Mouse (Mus musculus): Measurements from ENCODE around the gene Sucla2. TPM values are rescaled to one million over a fixed set of nuclear protein-coding genes. Genes with fewer than 3 reads are reported as not detected.
A peak's percentile ranks its signal among the peaks of the same experiment; 100 is the strongest.

Sucla2 gene
- polyA plus RNA-seq, 1 experiment from 2014 or later: 113 TPM

GRCm38 (mm10) chr14:73486641-73487040 lies 38.5 kb upstream of the Sucla2 start:
- no peak for ATAC-seq (ENCODE audit: low FRiP score, low TSS enrichment)
- no peaks in the 10 kb centered on the region for H3K4me1 ChIP-seq (ENCODE audit: control insufficient read depth, insufficient read depth, low read length)
- no peak overlapping the region for H3K27ac ChIP-seq (ENCODE audit: low read depth, low read length)
- no peak overlapping the region for H3K9ac ChIP-seq (ENCODE audit: low read depth, low read length)
- H3K9me3 ChIP-seq (ENCODE audit: control insufficient read depth, low read length): no peaks in the 10 kb centered on the region
- WGBS: 68% methylated on average over 5 of the region's 5 CpGs
- H3K4me3 ChIP-seq (ENCODE audit: low read length): no peak overlapping the region
- no peaks in the 10 kb centered on the region for H3K27me3 ChIP-seq (ENCODE audit: control insufficient read depth, insufficient read depth, low read length)
- no peak overlapping the region for H3K4me2 ChIP-seq (replicated peaks; ENCODE audit: low read depth, low read length)
- H3K36me3 ChIP-seq (ENCODE audit: control insufficient read depth, insufficient read depth, low read length): no peaks in the 10 kb centered on the region

- no peaks in the 10 kb centered on the region for H3K27me3 ChIP-seq (ENCODE audit: control insufficient read depth, insufficient read depth, low read length)
- H3K4me2 ChIP-seq (replicated peaks; ENCODE audit: low read depth, low read length): no peak overlapping the region
- ATAC-seq (ENCODE audit: low FRiP score, low TSS enrichment): no peak
- no peak overlapping the region for H3K4me3 ChIP-seq (ENCODE audit: low read length)
- H3K9me3 ChIP-seq (ENCODE audit: control insufficient read depth, low read length): no peaks in the 10 kb centered on the region
- H3K36me3 ChIP-seq (ENCODE audit: control insufficient read depth, insufficient read depth, low read length): no peaks in the 10 kb centered on the region
- H3K4me1 ChIP-seq (ENCODE audit: control insufficient read depth, insufficient read depth, low read length): no peaks in the 10 kb centered on the region
- H3K27ac ChIP-seq (ENCODE audit: low read depth, low read length): no peak overlapping the region
- 88% methylated on average over 6 of the region's 6 CpGs for WGBS
- H3K9ac ChIP-seq (ENCODE audit: low read depth, low read length): no peak overlapping the region
Measured at GRCm38 (mm10) chr14:73493356-73493755, 31.8 kb upstream of the Sucla2 start.

- Histone ChIP-seq H3K36me3 (ENCODE audit: control insufficient read depth, insufficient read depth, low read length) (no peaks in the 10 kb centered on the region), H3K4me2 (replicated peaks; ENCODE audit: low read depth, low read length) (no peak overlapping the region), H3K4me1 (ENCODE audit: control insufficient read depth, insufficient read depth, low read length) (no peaks in the 10 kb centered on the region), H3K4me3 (ENCODE audit: low read length) (no peak overlapping the region), H3K9me3 (ENCODE audit: control insufficient read depth, low read length) (no peaks in the 10 kb centered on the region), H3K27ac (ENCODE audit: low read depth, low read length) (no peak overlapping the region), H3K9ac (ENCODE audit: low read depth, low read length) (no peak overlapping the region), H3K27me3 (ENCODE audit: control insufficient read depth, insufficient read depth, low read length) (no peaks in the 10 kb centered on the region)
- no peak for ATAC-seq (ENCODE audit: low FRiP score, low TSS enrichment)
- WGBS: 84% methylated on average over 6 of the region's 6 CpGs
Measured at GRCm38 (mm10) chr14:73494122-73494521, 31.0 kb upstream of the Sucla2 start.

GRCm38 (mm10) chr14:73495753-73496152 lies 29.4 kb upstream of the Sucla2 start:
- no peak overlapping the region for H3K4me3 ChIP-seq (ENCODE audit: low read length)
- H3K9me3 ChIP-seq (ENCODE audit: control insufficient read depth, low read length): no peaks in the 10 kb centered on the region
- no peak overlapping the region for H3K27ac ChIP-seq (ENCODE audit: low read depth, low read length)
- no peak overlapping the region for H3K9ac ChIP-seq (ENCODE audit: low read depth, low read length)
- no peaks in the 10 kb centered on the region for H3K4me1 ChIP-seq (ENCODE audit: control insufficient read depth, insufficient read depth, low read length)
- 86% methylated on average over 7 of the region's 7 CpGs for WGBS
- no peak overlapping the region for H3K4me2 ChIP-seq (replicated peaks; ENCODE audit: low read depth, low read length)
- no peak for ATAC-seq (ENCODE audit: low FRiP score, low TSS enrichment)
- H3K36me3 ChIP-seq (ENCODE audit: control insufficient read depth, insufficient read depth, low read length): no peaks in the 10 kb centered on the region
- no peaks in the 10 kb centered on the region for H3K27me3 ChIP-seq (ENCODE audit: control insufficient read depth, insufficient read depth, low read length)

GRCm38 (mm10) chr14:73501283-73501682 lies 23.8 kb upstream of the Sucla2 start:
- Histone ChIP-seq H3K4me1 (ENCODE audit: control insufficient read depth, insufficient read depth, low read length) (no peaks in the 10 kb centered on the region), H3K4me2 (replicated peaks; ENCODE audit: low read depth, low read length) (no peak overlapping the region), H3K9me3 (ENCODE audit: control insufficient read depth, low read length) (no peaks in the 10 kb centered on the region), H3K36me3 (ENCODE audit: control insufficient read depth, insufficient read depth, low read length) (no peaks in the 10 kb centered on the region), H3K27me3 (ENCODE audit: control insufficient read depth, insufficient read depth, low read length) (no peaks in the 10 kb centered on the region), H3K27ac (ENCODE audit: low read depth, low read length) (no peak overlapping the region), H3K9ac (ENCODE audit: low read depth, low read length) (no peak overlapping the region), H3K4me3 (ENCODE audit: low read length) (no peak overlapping the region)
- WGBS: 83% methylated on average over 9 of the region's 9 CpGs
- ATAC-seq (ENCODE audit: low FRiP score, low TSS enrichment): no peak

GRCm38 (mm10) chr14:73501721-73502120 lies 23.4 kb upstream of the Sucla2 start:
- no peaks in the 10 kb centered on the region for H3K27me3 ChIP-seq (ENCODE audit: control insufficient read depth, insufficient read depth, low read length)
- WGBS: 64% methylated on average over 6 of the region's 6 CpGs

GRCm38 (mm10) chr14:73502591-73503184 lies 22.4 kb upstream of the Sucla2 start:
- H3K4me3 ChIP-seq (ENCODE audit: low read length): no peak overlapping the region
- ATAC-seq (ENCODE audit: low FRiP score, low TSS enrichment): no peak
- H3K27ac ChIP-seq (ENCODE audit: low read depth, low read length): peak overlapping the region; percentile 4; the same call in 1 of the 2 replicates
- H3K9me3 ChIP-seq (ENCODE audit: control insufficient read depth, low read length): no peaks in the 10 kb centered on the region
- H3K4me1 ChIP-seq (ENCODE audit: control insufficient read depth, insufficient read depth, low read length): no peaks in the 10 kb centered on the region
- H3K36me3 ChIP-seq (ENCODE audit: control insufficient read depth, insufficient read depth, low read length): no peaks in the 10 kb centered on the region
- no peak overlapping the region for H3K9ac ChIP-seq (ENCODE audit: low read depth, low read length)
- 22% methylated on average over 7 of the region's 7 CpGs for WGBS
- H3K4me2 ChIP-seq (replicated peaks; ENCODE audit: low read depth, low read length): no peak overlapping the region
- no peaks in the 10 kb centered on the region for H3K27me3 ChIP-seq (ENCODE audit: control insufficient read depth, insufficient read depth, low read length)

More at GRCm38 (mm10) chr14:73501721-73502120, 23.4 kb upstream of the Sucla2 start:
- no peak overlapping the region for H3K4me3 ChIP-seq (ENCODE audit: low read length)
- H3K9ac ChIP-seq (ENCODE audit: low read depth, low read length): no peak overlapping the region
- no peak for ATAC-seq (ENCODE audit: low FRiP score, low TSS enrichment)
- H3K4me2 ChIP-seq (replicated peaks; ENCODE audit: low read depth, low read length): no peak overlapping the region
- H3K36me3 ChIP-seq (ENCODE audit: control insufficient read depth, insufficient read depth, low read length): no peaks in the 10 kb centered on the region
- H3K9me3 ChIP-seq (ENCODE audit: control insufficient read depth, low read length): no peaks in the 10 kb centered on the region
- H3K27ac ChIP-seq (ENCODE audit: low read depth, low read length): no peak overlapping the region
- no peaks in the 10 kb centered on the region for H3K4me1 ChIP-seq (ENCODE audit: control insufficient read depth, insufficient read depth, low read length)

- H3K27me3 ChIP-seq (ENCODE audit: control insufficient read depth, insufficient read depth, low read length): no peaks in the 10 kb centered on the region
- no peaks in the 10 kb centered on the region for H3K4me1 ChIP-seq (ENCODE audit: control insufficient read depth, insufficient read depth, low read length)
- no peak for ATAC-seq (ENCODE audit: low FRiP score, low TSS enrichment)
- 67% methylated on average over 13 of the region's 13 CpGs for WGBS
- H3K36me3 ChIP-seq (ENCODE audit: control insufficient read depth, insufficient read depth, low read length): no peaks in the 10 kb centered on the region
- no peak overlapping the region for H3K4me2 ChIP-seq (replicated peaks; ENCODE audit: low read depth, low read length)
- no peak overlapping the region for H3K4me3 ChIP-seq (ENCODE audit: low read length)
- no peaks in the 10 kb centered on the region for H3K9me3 ChIP-seq (ENCODE audit: control insufficient read depth, low read length)
- H3K9ac ChIP-seq (ENCODE audit: low read depth, low read length): no peak overlapping the region
- H3K27ac ChIP-seq (ENCODE audit: low read depth, low read length): peak overlapping the region; percentile 4; the same call in 1 of the 2 replicates
Measured at GRCm38 (mm10) chr14:73503237-73503933, 21.7 kb upstream of the Sucla2 start.

GRCm38 (mm10) chr14:73506283-73506682 lies 18.8 kb upstream of the Sucla2 start:
- 67% methylated on average over 8 of the region's 8 CpGs for WGBS
- ATAC-seq (ENCODE audit: low FRiP score, low TSS enrichment): no peak
- H3K36me3 ChIP-seq (ENCODE audit: control insufficient read depth, insufficient read depth, low read length): no peaks in the 10 kb centered on the region
- no peak overlapping the region for H3K9ac ChIP-seq (ENCODE audit: low read depth, low read length)
- H3K4me3 ChIP-seq (ENCODE audit: low read length): no peak overlapping the region
- H3K27ac ChIP-seq (ENCODE audit: low read depth, low read length): no peak overlapping the region
- H3K4me2 ChIP-seq (replicated peaks; ENCODE audit: low read depth, low read length): no peak overlapping the region
- H3K27me3 ChIP-seq (ENCODE audit: control insufficient read depth, insufficient read depth, low read length): no peaks in the 10 kb centered on the region
- peaks cover 6% of the 10 kb centered on the region for H3K4me1 ChIP-seq (ENCODE audit: control insufficient read depth, insufficient read depth, low read length)
- no peaks in the 10 kb centered on the region for H3K9me3 ChIP-seq (ENCODE audit: control insufficient read depth, low read length)

All from kidney, embryonic 14.5 days (tissue).